Mouse (Mus musculus): ENCODE data around the gene 1110059E24Rik. TPM values are rescaled to one million over a fixed set of nuclear protein-coding genes. Genes with fewer than 3 reads are reported as not detected.

1110059E24Rik gene
- total and polyA plus RNA-seq, 2 experiments from 2014 or later = 26.3 to 56.6 TPM

- no peak for ATAC-seq (ENCODE audit: low FRiP score)
Observed at GRCm38 (mm10) chr19:21551921-21552536, 100.7 kb downstream of the 1110059E24Rik start.

GRCm38 (mm10) chr19:21549713-21550112 lies 103.1 kb downstream of the 1110059E24Rik start:
- H3K36me3 ChIP-seq (ENCODE audit: insufficient read depth, low read length) = no peaks in the 10 kb centered on the region
- H3K4me1 ChIP-seq (ENCODE audit: insufficient read depth, low read length) = no peaks in the 10 kb centered on the region
- DNase-seq (ENCODE audit: low spot score) (no peak), ATAC-seq (ENCODE audit: low FRiP score) (no peak)
- no peaks in the 10 kb centered on the region for H3K9me3 ChIP-seq (ENCODE audit: low read length)
- H3K4me2 ChIP-seq (ENCODE audit: low read depth, low read length, poor library complexity, severe bottlenecking) = no peak overlapping the region
- TF ChIP-seq CTCF (IDR thresholded peaks at IDR 0.05) = no peak
- no peak overlapping the region for H3K27ac ChIP-seq (ENCODE audit: low read depth, low read length)
- H3K27me3 ChIP-seq (ENCODE audit: insufficient read depth, low read length) = no peaks in the 10 kb centered on the region
- H3K4me3 ChIP-seq (ENCODE audit: low read depth, low read length) = no peak overlapping the region
- WGBS = 92% methylated on average over 3 of the region's 3 CpGs
- H3K9ac ChIP-seq (replicated peaks; ENCODE audit: low read length, poor library complexity, severe bottlenecking) = no peak overlapping the region

More at GRCm38 (mm10) chr19:21551921-21552536, 100.7 kb downstream of the 1110059E24Rik start:
- TF ChIP-seq CTCF (IDR thresholded peaks at IDR 0.05) = no peak
- Histone ChIP-seq H3K4me2 (ENCODE audit: low read depth, low read length, poor library complexity, severe bottlenecking) (no peak overlapping the region), H3K27ac (ENCODE audit: low read depth, low read length) (no peak overlapping the region), H3K4me1 (ENCODE audit: insufficient read depth, low read length) (no peaks in the 10 kb centered on the region), H3K4me3 (ENCODE audit: low read depth, low read length) (no peak overlapping the region), H3K9ac (replicated peaks; ENCODE audit: low read length, poor library complexity, severe bottlenecking) (no peak overlapping the region), H3K36me3 (ENCODE audit: insufficient read depth, low read length) (no peaks in the 10 kb centered on the region), H3K9me3 (ENCODE audit: low read length) (no peaks in the 10 kb centered on the region), H3K27me3 (ENCODE audit: insufficient read depth, low read length) (no peaks in the 10 kb centered on the region)
- DNase-seq (ENCODE audit: low spot score) = no peak
- WGBS = 86% methylated on average over 5 of the region's 5 CpGs

GRCm38 (mm10) chr19:21548947-21549346 lies 103.8 kb downstream of the 1110059E24Rik start:
- H3K27me3 ChIP-seq (ENCODE audit: insufficient read depth, low read length) = no peaks in the 10 kb centered on the region
- no peaks in the 10 kb centered on the region for H3K36me3 ChIP-seq (ENCODE audit: insufficient read depth, low read length)
- no peak overlapping the region for H3K9ac ChIP-seq (replicated peaks; ENCODE audit: low read length, poor library complexity, severe bottlenecking)
- H3K4me2 ChIP-seq (ENCODE audit: low read depth, low read length, poor library complexity, severe bottlenecking) = no peak overlapping the region
- WGBS = 83% methylated on average over 3 of the region's 3 CpGs
- DNase-seq (ENCODE audit: low spot score) (no peak), ATAC-seq (ENCODE audit: low FRiP score) (no peak)
- H3K4me1 ChIP-seq (ENCODE audit: insufficient read depth, low read length) = no peaks in the 10 kb centered on the region
- no peaks in the 10 kb centered on the region for H3K9me3 ChIP-seq (ENCODE audit: low read length)
- no peak overlapping the region for H3K4me3 ChIP-seq (ENCODE audit: low read depth, low read length)
- H3K27ac ChIP-seq (ENCODE audit: low read depth, low read length) = no peak overlapping the region
- TF ChIP-seq CTCF (IDR thresholded peaks at IDR 0.05) = no peak

GRCm38 (mm10) chr19:21537125-21537524 lies 115.7 kb downstream of the 1110059E24Rik start:
- Histone ChIP-seq H3K9me3 (ENCODE audit: low read length) (no peaks in the 10 kb centered on the region), H3K27ac (ENCODE audit: low read depth, low read length) (no peak overlapping the region), H3K27me3 (ENCODE audit: insufficient read depth, low read length) (no peaks in the 10 kb centered on the region), H3K4me2 (ENCODE audit: low read depth, low read length, poor library complexity, severe bottlenecking) (no peak overlapping the region), H3K9ac (replicated peaks; ENCODE audit: low read length, poor library complexity, severe bottlenecking) (no peak overlapping the region), H3K36me3 (ENCODE audit: insufficient read depth, low read length) (no peaks in the 10 kb centered on the region), H3K4me1 (ENCODE audit: insufficient read depth, low read length) (no peaks in the 10 kb centered on the region), H3K4me3 (ENCODE audit: low read depth, low read length) (no peak overlapping the region)
- no peak for TF ChIP-seq CTCF (IDR thresholded peaks at IDR 0.05)
- WGBS = 78% methylated on average over 3 of the region's 3 CpGs
- no peak for DNase-seq (ENCODE audit: low spot score)
- no peak for ATAC-seq (ENCODE audit: low FRiP score)

Other genes with a start within 250 kb of the 1110059E24Rik start
- 5.8 and 6.9 TPM in 2 replicates for gene Gda, start 179.5 kb downstream of the 1110059E24Rik start, total RNA-seq (2014; rRNA removed)
- gene Gda, start 179.5 kb downstream of the 1110059E24Rik start, polyA plus RNA-seq (2015; fragmentation: Nextera tagmentation; extraction: Ambion mirVana) = 1.5 and 2.4 TPM in 2 replicates
- 63.4 and 64.0 TPM in 2 replicates for gene Abhd17b, start 209 bp upstream of the 1110059E24Rik start, total RNA-seq (2014; rRNA removed)
- gene Abhd17b, start 209 bp upstream of the 1110059E24Rik start, polyA plus RNA-seq (2015; fragmentation: Nextera tagmentation; extraction: Ambion mirVana) = 44.4 and 49.0 TPM in 2 replicates
- 26.3 and 35.4 TPM in 2 replicates for gene Cemip2, start 125.4 kb upstream of the 1110059E24Rik start, total RNA-seq (2014; rRNA removed)
- 13.0 and 15.8 TPM in 2 replicates for gene Cemip2, start 125.4 kb upstream of the 1110059E24Rik start, polyA plus RNA-seq (2015; fragmentation: Nextera tagmentation; extraction: Ambion mirVana)